Mouse (Mus musculus) heart, postnatal 0 days (tissue): Measurements from ENCODE around the gene Map3k12.

Source experiments
- CTCF ChIP-seq: IDR thresholded peaks from 2 replicates; pipeline ENCODE4 v1.5.1; 2016; ENCODE audit warnings: antibody characterized with exemption, control low read depth, low read depth
- EP300 ChIP-seq: IDR thresholded peaks from 2 replicates; pipeline ENCODE4 v1.6.1; 2016; ENCODE audit warnings: antibody characterized with exemption, low read depth

DNA sequence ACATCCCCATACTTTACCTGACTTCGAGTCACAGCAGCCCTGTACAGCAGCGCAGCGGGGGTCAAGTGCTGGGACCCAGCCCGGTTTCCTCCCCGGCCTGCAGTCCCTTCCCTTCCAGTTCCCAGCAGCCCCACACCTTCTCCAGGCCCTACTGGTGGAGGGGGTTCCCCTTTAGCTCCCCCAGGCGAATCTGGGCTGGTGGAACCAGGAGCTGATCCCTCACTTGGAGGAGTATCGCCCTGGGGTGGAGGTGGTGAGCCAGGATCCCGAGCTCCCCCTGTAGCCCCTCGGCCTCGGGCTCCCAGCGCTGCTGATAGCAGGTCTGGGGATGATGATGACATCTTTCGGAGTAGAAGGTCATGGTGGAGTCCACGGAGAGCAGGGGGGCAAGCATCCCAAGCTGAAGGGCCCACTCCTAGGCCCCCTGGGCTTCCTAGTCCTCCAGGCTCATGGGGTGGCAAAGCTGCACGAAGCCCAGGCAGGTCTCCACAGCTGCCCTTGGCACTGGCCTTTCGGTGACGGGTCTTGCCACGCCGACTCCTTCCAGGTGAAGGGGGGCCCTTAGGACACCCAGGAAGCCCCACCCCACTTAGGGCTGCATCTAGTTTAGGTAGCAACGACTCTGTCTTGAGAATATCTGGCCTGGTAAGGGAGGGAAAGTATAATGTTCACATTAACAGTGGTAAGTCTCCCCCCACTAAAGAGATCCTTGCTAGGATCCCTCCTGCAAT is 15.6 kb downstream of the Map3k12 start:
- TF ChIP-seq EP300 (no peak), CTCF (no peak)
